Mouse (Mus musculus): ENCODE measurements at regions not wholly inside any gene's neighbourhood (a gene's known extent, or its start where the extent isn't known, plus 50 kb on each side); places are given as distances from the start of the nearest gene placed in this dataset.

DNA sequence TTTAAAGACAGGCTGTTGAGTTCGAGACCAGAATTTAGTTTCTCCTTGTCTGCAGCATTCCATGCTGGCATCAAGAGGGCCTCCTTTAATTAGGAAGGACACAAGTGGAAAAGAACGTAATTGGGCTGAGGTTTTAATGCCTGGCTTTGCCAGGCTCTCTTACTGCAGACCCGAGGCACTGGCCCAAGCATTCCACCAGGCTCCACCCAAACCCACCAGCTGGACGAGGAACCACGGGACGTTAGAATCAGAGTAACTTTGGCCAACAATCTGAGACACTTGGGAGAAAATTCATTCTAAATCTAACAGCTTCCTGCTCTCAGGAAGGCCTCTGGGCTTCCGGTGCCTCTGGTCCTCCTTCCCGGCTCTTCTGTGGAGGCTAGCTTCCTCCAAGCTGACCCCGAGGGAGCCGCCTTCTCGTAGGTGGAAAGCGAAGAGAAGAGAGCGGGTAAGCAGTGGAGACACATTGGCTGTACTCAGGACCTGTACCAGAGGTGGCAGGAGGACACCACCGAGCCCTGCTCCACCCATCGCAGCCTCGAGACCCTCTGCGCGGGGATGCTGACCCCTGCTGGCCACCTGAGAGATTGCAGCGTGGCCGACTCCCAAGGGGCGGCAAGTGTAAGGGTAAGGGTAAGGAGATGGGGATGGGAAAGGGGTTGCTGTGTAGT is 105.5 kb downstream of the Tmem17 start:
- peak; percentile 28 to 87 for DNase-seq (ENCODE audit: low spot score in 2 of 2)

DNA sequence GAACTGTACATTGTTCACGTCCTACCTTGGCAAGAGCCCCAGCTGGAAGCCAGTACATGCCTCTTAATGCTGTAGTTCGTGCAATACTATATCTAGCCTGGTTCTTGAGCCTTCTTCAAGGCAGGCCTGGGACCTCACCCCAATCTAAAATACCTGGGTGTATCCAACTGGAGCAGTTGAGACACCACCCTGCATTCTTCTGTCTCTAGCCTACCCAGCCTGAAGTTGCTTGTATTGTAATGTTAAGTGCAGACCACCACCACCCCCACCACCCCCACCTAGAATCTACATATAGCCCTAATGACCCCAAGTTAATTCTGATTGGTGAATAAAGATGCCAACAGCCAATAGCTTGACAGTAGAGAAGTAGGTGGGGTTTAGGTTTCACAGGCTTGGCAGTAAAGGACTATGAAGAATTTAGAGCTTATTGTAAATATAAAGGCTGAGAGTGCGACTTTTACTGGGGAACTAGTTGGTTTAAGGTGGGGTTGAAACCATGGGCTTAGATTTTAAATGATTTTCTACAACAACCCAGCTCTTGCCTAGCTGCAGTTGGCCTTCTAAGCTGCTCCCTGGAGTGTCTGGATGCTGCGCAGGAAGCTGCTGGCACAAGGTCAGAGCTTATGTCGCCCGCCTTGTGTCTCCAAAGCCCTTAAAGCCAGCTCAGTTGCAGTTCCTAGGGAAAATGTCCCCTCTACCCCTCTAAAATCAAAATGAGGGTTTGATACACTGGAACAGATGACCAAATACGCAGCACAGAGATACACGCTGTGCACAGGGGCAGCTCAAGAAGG is 109.2 kb downstream of the Tmem17 start:
- DNase-seq (ENCODE audit: low spot score in 2 of 2), result no peak

DNA sequence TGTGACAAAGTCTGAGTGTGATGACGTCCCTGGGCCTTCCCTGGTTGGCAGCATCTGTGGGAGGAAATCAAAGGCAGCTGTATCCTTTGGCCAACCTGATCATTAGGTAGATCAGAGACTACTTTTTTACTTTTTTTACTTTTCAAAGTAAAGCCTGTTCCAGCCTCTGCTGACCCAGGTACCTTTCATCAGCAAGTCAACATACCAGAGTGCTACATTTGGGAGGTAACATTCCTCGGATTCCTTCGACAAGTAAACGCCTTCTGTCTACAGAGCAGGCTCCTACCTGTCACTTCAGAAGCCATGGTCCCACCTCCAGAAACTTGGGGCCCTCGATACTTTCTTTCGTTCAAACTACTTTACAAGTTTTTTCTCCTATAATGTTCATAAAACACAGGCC is 110.0 kb downstream of the Tmem17 start:
- no peak for DNase-seq (ENCODE audit: low spot score in 2 of 2)

- DNase-seq (ENCODE audit: low spot score in 2 of 2), result no peak
Observed at GRCm38 (mm10) chr11:22622496-22622997, 110.7 kb downstream of the Tmem17 start.

- no peak for DNase-seq (ENCODE audit: low spot score in 2 of 2)
Observed at GRCm38 (mm10) chr11:22626407-22626806, 114.5 kb downstream of the Tmem17 start.

- no peak for DNase-seq (ENCODE audit: low spot score in 2 of 2)
Observed at GRCm38 (mm10) chr11:22628497-22628896, 116.6 kb downstream of the Tmem17 start.

DNA sequence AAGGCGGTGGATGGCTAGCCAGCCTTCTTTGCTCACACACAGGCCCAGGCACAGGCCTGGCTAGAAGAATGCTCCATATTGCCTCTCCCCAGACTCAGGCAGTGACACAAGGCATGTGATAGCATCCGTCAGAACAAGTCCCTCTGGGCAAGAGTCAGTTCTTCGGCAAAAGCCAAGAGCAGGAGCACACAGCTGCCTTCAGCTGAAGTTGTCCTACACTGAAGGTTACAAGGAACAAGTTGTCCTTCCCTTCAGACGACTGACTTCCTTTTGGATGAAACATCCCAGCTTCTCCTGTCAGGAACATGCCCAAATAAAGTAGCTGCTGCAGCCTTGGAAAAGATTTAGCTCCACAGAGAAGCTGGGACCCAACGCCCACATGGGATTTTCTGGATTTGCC is 117.1 kb downstream of the Tmem17 start:
- no peak for DNase-seq (ENCODE audit: low spot score in 2 of 2)

- no peak for DNase-seq (ENCODE audit: low spot score in 2 of 2)
Observed at GRCm38 (mm10) chr11:22629581-22629980, 117.7 kb downstream of the Tmem17 start.

DNA sequence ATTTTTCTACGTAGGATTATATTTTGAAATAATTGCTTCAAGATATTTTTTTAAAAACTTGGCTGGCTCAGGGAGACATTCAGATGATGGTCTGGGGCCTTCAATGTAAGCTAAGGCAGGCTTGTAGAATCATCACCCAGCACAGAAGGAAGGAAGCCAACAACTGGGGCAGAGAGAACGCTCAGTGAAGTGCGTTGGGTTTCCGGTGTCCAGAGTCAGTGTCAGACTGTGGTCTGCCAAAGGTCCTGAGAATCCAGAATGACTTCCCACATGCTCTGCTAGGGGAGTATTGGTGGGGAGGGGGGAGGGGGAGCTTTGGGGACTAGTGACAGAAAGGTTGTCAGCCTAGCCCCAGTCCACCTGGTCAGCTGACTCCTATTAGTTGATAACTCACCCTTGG is 118.1 kb downstream of the Tmem17 start:
- DNase-seq (ENCODE audit: low spot score in 2 of 2), result no peak

- DNase-seq (ENCODE audit: low spot score in 2 of 2), result no peak
Observed at GRCm38 (mm10) chr11:22630982-22631381, 119.1 kb downstream of the Tmem17 start.

- DNase-seq (ENCODE audit: low spot score in 2 of 2), result no peak
Observed at GRCm38 (mm10) chr11:22631606-22632313, 119.9 kb downstream of the Tmem17 start.

- DNase-seq (ENCODE audit: low spot score in 2 of 2), result no peak
Observed at GRCm38 (mm10) chr11:22632314-22632700, 120.4 kb downstream of the Tmem17 start.

DNA sequence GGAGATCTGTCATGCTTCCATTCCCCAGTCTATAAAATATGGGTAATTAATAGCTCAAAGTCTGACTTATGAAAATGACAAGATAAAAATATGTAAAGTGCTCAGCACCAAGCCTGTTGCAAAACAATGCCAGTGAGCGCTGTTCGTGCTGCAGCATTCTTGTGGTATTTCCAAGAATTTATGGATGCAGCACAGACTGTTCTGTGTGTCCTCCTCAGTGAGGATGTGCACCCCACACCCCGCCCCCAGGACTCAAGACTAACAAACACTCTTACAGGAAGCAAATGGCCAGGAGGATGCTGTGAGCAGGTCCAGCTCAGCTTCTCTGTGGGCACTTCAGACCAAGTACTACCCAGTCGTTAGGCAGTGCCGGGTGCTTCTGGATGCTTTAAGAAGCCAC is 121.1 kb downstream of the Tmem17 start:
- DNase-seq (ENCODE audit: low spot score in 2 of 2), result peak in 1 of 2 experiments; percentile 40

- no peak for DNase-seq (ENCODE audit: low spot score in 2 of 2)
Observed at GRCm38 (mm10) chr11:22633961-22634360, 122.1 kb downstream of the Tmem17 start.

- no peak for DNase-seq (ENCODE audit: low spot score in 2 of 2)
Observed at GRCm38 (mm10) chr11:22635021-22635420, 123.1 kb downstream of the Tmem17 start.

DNA sequence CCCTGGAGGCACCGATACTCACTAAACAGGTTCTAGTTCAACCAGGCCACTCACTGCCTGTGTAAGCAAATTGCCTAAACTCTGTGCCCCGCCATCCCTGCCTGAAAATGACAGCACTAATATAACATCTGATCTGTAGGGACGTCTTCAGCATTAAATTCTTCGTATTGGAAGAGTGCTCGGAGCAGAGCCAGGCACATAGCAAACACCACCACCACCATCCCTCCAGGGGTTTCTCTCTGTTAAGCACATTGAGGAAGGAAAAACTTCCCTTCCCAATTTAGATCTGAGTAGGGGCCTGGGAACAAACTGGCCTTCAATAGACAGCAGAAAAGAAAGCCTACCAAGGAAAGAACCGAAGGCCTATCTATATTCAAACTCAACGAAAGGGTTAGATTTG is 124.4 kb downstream of the Tmem17 start:
- no peak for DNase-seq (ENCODE audit: low spot score in 2 of 2)

DNA sequence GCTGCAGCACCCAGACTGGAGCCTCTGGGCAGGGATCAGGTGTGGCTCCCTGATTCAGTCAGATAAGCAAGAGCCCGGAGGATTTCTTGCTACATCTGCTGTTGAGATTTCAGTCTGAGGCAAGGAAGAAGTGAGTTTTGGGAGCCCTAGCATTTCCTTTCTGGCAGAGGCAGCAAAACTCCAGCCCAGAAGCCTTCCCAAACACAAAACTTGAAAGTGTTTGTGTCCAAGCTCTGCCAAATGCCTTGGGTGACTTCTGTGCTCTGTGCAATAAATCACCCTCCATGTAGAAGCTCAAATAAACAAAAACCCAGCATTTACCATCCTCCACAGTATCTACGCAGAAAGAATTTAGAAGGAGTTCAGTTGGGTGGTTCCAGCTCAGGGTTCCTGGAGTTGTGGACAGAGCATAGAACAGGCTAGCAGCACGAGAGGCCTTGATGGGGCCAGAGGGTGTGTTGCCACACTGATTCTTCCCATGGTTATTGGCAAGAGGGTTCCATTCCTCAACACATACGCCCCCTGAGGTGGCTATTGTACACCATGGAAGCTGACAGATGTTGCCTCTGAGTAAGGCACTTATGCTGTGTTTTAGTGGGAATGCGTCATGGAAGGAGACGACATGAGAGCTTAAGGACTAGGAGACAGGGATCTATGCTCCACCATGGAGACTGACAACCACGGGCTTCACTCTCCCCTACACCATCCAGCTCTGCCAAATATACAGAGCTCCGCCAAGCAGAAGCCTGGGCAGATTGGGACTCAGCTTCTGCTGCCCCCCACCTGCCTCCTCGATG is 125.1 kb downstream of the Tmem17 start:
- DNase-seq (ENCODE audit: low spot score in 2 of 2), result no peak

DNA sequence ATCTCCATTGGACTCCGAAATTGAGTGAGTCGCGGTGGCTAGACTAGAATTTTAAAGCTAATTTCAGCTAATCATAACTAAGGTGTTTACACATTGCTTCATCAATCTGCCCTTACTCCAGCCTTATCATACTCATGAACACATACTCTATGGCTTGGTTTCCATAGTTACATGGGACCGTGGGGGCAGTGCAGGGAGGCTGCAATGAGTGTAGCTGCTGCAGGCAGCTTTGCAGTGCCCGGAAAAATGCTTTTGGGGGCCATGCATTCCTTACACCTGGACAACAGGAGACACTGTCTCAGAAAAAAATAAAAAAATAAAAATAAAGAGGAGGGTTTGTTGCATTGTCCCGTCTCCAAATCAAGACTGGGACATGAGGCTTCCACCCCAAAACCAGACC is 126.3 kb downstream of the Tmem17 start:
- DNase-seq (ENCODE audit: low spot score in 2 of 2), result peak in 1 of 2 experiments; percentile 41

- no peak for DNase-seq (ENCODE audit: low spot score in 2 of 2)
Observed at GRCm38 (mm10) chr11:22638700-22639099, 126.8 kb downstream of the Tmem17 start.

DNA sequence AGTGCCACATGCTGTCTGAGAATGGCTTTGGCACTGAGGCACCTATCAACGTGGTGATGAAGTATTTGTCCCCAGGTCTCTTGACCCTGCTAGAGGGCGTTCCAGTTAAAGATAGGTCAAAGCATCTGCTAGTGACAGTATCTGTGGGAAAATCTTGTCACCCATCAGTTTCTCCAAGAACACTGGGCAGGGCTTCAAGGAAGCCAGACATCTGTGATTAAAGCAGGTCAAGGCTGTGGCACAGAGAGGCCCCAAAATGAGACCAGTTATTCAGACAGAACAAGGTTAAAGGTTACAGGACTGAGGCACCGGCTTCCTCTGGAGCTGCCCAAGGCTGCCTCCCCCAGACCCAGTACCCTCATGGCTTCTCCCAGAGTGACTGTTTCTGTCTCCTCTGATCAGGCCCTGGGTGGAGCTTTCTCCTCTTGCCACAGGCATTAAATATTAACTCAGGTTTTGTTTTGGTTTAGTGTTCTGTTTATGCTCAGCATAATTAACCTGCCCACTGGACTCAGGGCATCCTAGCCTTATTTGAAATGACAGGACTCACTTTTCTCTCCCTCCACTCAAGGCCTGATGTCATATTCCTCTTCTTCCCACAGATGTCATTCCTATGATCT is 128.6 kb downstream of the Tmem17 start:
- DNase-seq (ENCODE audit: low spot score in 2 of 2), result no peak

GRCm38 (mm10) chr11:22641450-22641849 is 129.6 kb downstream of the Tmem17 start:
- no peak for DNase-seq (ENCODE audit: low spot score in 2 of 2)

Data from left cerebral cortex, adult 9 months (tissue).